ENCODE assay signal across 10 mouse cellular contexts in genomic region chr12:70477593-70478287, GRCm38 (mm10). TPM values are rescaled to one million over a fixed set of nuclear protein-coding genes. Genes with fewer than 3 reads are reported as not detected.
DNase-seq lines count a peak whose midpoint lies in the region; ATAC-seq and TF ChIP-seq lines count a peak whose summit lies in the region.
"Had no signal": no experiment of that assay in that cellular context is flagged by ENCODE, and none has a peak within 500 bp of the region (broad histone marks: within the 10 kb centered on the region; RNA-seq: fewer than 3 reads in every experiment).

No protein-coding gene starts in this region.

- no peak for TF ChIP-seq EP300 in lung, postnatal 0 days (IDR thresholded peaks at IDR 0.05)

- no peak for TF ChIP-seq POLR2A in spleen, adult 2 months (IDR thresholded peaks at IDR 0.05; ENCODE audit: low read depth, low read length)

- H3K4me1 ChIP-seq in E14TG2a.4 (replicated peaks; ENCODE audit: low read depth, low read length) = peaks cover 9% of the 10 kb centered on the region
- no peaks in the 10 kb centered on the region for H3K4me1 ChIP-seq in forebrain, postnatal 0 days (ENCODE audit: insufficient read depth)
- H3K4me1 ChIP-seq in lung, postnatal 0 days (ENCODE audit: insufficient read depth, low read depth, low read length) = no peaks in the 10 kb centered on the region
- H3K4me1 ChIP-seq in spleen, adult 2 months (ENCODE audit: control insufficient read depth, insufficient read depth, insufficient read length) = no peaks in the 10 kb centered on the region
- H3K4me1 ChIP-seq: heart, embryonic 13.5 days; midbrain, embryonic 12.5 days had no signal

- H3K4me2 ChIP-seq in forebrain, postnatal 0 days (ENCODE audit: low read depth) = no peak overlapping the region
- no peak overlapping the region for H3K4me2 ChIP-seq in lung, postnatal 0 days (replicated peaks; ENCODE audit: low read depth, low read length)
- H3K4me2 ChIP-seq: heart, embryonic 13.5 days; midbrain, embryonic 12.5 days had no signal

- WGBS in forebrain, postnatal 0 days = 71% methylated on average over 16 of the region's 16 CpGs
- 79% methylated on average over 16 of the region's 16 CpGs for WGBS in lung, postnatal 0 days
- 87% methylated on average over 16 of the region's 16 CpGs for WGBS in spleen, adult 2 months

- no peak overlapping the region for H3K27ac ChIP-seq in forebrain, postnatal 0 days (ENCODE audit: low read depth, low read length)
- H3K27ac ChIP-seq in lung, postnatal 0 days (ENCODE audit: low read length) = no peak overlapping the region
- no peak overlapping the region for H3K27ac ChIP-seq in spleen, adult 2 months (ENCODE audit: insufficient read depth, low read length)
- H3K27ac ChIP-seq: heart, embryonic 13.5 days; midbrain, embryonic 12.5 days had no signal

- no peaks in the 10 kb centered on the region for H3K36me3 ChIP-seq in E14TG2a.4 (ENCODE audit: insufficient read depth, low read length)
- H3K36me3 ChIP-seq in forebrain, postnatal 0 days (ENCODE audit: insufficient read depth) = no peaks in the 10 kb centered on the region
- no peaks in the 10 kb centered on the region for H3K36me3 ChIP-seq in lung, postnatal 0 days (ENCODE audit: insufficient read depth, low read length)
- no peaks in the 10 kb centered on the region for H3K36me3 ChIP-seq in spleen, adult 2 months (ENCODE audit: control insufficient read depth, insufficient read depth, low read length)
- H3K36me3 ChIP-seq: heart, embryonic 13.5 days; midbrain, embryonic 12.5 days had no signal

- peak; percentile 60 to 61 for DNase-seq in B cell, adult 2 months
- peak; percentile 60 to 63 for DNase-seq in cerebellum, adult 18-20 months
- DNase-seq in forebrain, postnatal 0 days = no peak
- peak; percentile 69 to 74 for DNase-seq in kidney, postnatal 25 days
- DNase-seq in lung, postnatal 0 days (ENCODE audit: low spot score) = peak; percentile 31
- no peak for DNase-seq in spleen, adult 2 months (ENCODE audit: low read depth in 1 of 2, low spot score in 2 of 2)
- DNase-seq in urinary bladder, adult 2 months (ENCODE audit: low spot score) = no peak

- ATAC-seq in forebrain, postnatal 0 days = no peak
- ATAC-seq in lung, postnatal 0 days = no peak

- no peak overlapping the region for H3K4me3 ChIP-seq in E14TG2a.4 (replicated peaks; ENCODE audit: low read length)
- no peak overlapping the region for H3K4me3 ChIP-seq in forebrain, postnatal 0 days (ENCODE audit: low read depth, low read length)
- H3K4me3 ChIP-seq in lung, postnatal 0 days (ENCODE audit: low read depth, low read length) = no peak overlapping the region
- H3K4me3 ChIP-seq in spleen, adult 2 months (ENCODE audit: extremely low read depth, insufficient read depth, insufficient read length) = no peak overlapping the region
- H3K4me3 ChIP-seq: heart, embryonic 13.5 days; midbrain, embryonic 12.5 days had no signal

- TF ChIP-seq CTCF in E14TG2a.4 (conservative IDR thresholded peaks at IDR 0.05; ENCODE audit: low read length) = peak; percentile 62
- peak; percentile 44; the same call in 1 of the 2 replicates for TF ChIP-seq CTCF in forebrain, postnatal 0 days (IDR thresholded peaks at IDR 0.05; ENCODE audit: low read depth)
- peak; percentile 49 for TF ChIP-seq CTCF in lung, postnatal 0 days (IDR thresholded peaks at IDR 0.05)
- TF ChIP-seq CTCF in spleen, adult 2 months (IDR thresholded peaks at IDR 0.05; ENCODE audit: extremely low read depth, insufficient read depth, insufficient read length, insufficient replicate concordance) = peak; percentile 4; the same call in 1 of the 2 replicates

- no peak overlapping the region for H3K9ac ChIP-seq in forebrain, postnatal 0 days
- no peak overlapping the region for H3K9ac ChIP-seq in lung, postnatal 0 days (replicated peaks; ENCODE audit: low read depth)
- H3K9ac ChIP-seq: heart, embryonic 13.5 days; midbrain, embryonic 12.5 days had no signal

- 0 out of 2 replicates have a peak, but pooled peaks cover 3% of the 10 kb centered on the region for H3K27me3 ChIP-seq in E14TG2a.4 (ENCODE audit: insufficient read depth, low read length)
- no peaks in the 10 kb centered on the region for H3K27me3 ChIP-seq in forebrain, postnatal 0 days (ENCODE audit: insufficient read depth, low read length)
- H3K27me3 ChIP-seq in lung, postnatal 0 days (replicated peaks; ENCODE audit: insufficient read depth, low read length) = no peaks in the 10 kb centered on the region
- no peaks in the 10 kb centered on the region for H3K27me3 ChIP-seq in spleen, adult 2 months (ENCODE audit: control insufficient read depth, insufficient read depth, low read length)
- H3K27me3 ChIP-seq: heart, embryonic 13.5 days; midbrain, embryonic 12.5 days had no signal

- no peaks in the 10 kb centered on the region for H3K9me3 ChIP-seq in E14TG2a.4 (ENCODE audit: low read length)
- H3K9me3 ChIP-seq in forebrain, postnatal 0 days (ENCODE audit: low read length) = no peaks in the 10 kb centered on the region
- H3K9me3 ChIP-seq in lung, postnatal 0 days (ENCODE audit: low read length) = no peaks in the 10 kb centered on the region
- H3K9me3 ChIP-seq: heart, embryonic 13.5 days; midbrain, embryonic 12.5 days had no signal

RNA-seq across cellular contexts. Expression of gene Tmx1, which starts 24.8 kb away (rescaled TPM):
- total RNA-seq in forebrain, postnatal 0 days (2014; rRNA removed) = 81.2 and 93.4 TPM in 2 replicates
- polyA plus RNA-seq in forebrain, postnatal 0 days (2015; fragmentation: Nextera tagmentation; extraction: Ambion mirVana) = 76.7 and 113 TPM in 2 replicates
- 76.1 and 83.7 TPM in 2 replicates for polyA plus RNA-seq in lung, postnatal 0 days (2015; fragmentation: Nextera tagmentation; extraction: Ambion mirVana)
- polyA plus RNA-seq in spleen, adult 2 months (2012; rRNA removed) = 4.4 and 5.3 TPM in 2 replicates
- polyA plus RNA-seq in urinary bladder, adult 2 months (2012; rRNA removed) = 28.7 and 30.2 TPM in 2 replicates

Comparison
In these comparisons a context has a peak if more than half of its experiments do, and no peak if none do; other contexts are left out.
1. DNase-seq: peak in B cell, adult 2 months (2 of 2), cerebellum, adult 18-20 months (2 of 2), kidney, postnatal 25 days (2 of 2) and lung, postnatal 0 days (single experiment); none in forebrain, postnatal 0 days (single experiment), spleen, adult 2 months (0 of 2) and urinary bladder, adult 2 months (single experiment).
2. CTCF ChIP-seq: peak in every context shown above with its lines; median percentile 62 in E14TG2a.4; 49 in lung, postnatal 0 days; 44 in forebrain, postnatal 0 days; 4 in spleen, adult 2 months.